Mouse (Mus musculus): ENCODE measurements around the gene Lingo2. TPM values are rescaled to one million over a fixed set of nuclear protein-coding genes. Genes with fewer than 3 reads are reported as not detected.
"Not testable (repeated sequence)": the region's sequence is repeated elsewhere in the genome, so short reads cannot be mapped to it uniquely, and the experiment has no call there.

Gene Lingo2
- polyA plus RNA-seq, 1 experiment from 2014 or later = 0.13 TPM

DNA sequence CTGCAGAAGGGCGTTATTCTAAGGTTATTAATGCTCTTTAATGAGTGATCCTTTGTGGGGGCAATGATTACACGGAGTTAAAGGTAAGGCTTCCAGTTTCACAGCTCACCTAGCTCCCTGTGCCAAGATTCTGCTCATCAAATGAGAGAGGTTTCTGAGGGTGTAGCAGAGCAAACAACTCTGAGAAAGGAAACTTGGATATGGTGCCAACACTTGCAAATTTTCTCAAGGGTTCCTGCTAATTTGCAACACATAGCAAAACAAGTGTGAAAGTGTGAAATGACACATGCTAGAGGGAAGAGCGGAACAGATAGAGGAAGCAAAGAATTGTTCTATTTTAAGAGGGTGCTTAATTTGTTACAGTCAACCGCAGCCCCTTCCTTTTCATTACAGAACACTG is 767.9 kb downstream of the Lingo2 start:
- no peaks in the 10 kb centered on the region for H3K36me3 ChIP-seq
- WGBS = 49% methylated on average over 4 of the region's 4 CpGs
- no peaks in the 10 kb centered on the region for H3K4me1 ChIP-seq
- no peak for DNase-seq (ENCODE audit: low spot score)
- H3K27ac ChIP-seq = no peak overlapping the region
- H3K9me3 ChIP-seq = no peaks in the 10 kb centered on the region
- no peak overlapping the region for H3K4me3 ChIP-seq
- no peaks in the 10 kb centered on the region for H3K27me3 ChIP-seq (ENCODE audit: insufficient read depth, poor library complexity, severe bottlenecking)

- Histone ChIP-seq H3K4me1 (no peaks in the 10 kb centered on the region), H3K27me3 (ENCODE audit: insufficient read depth, poor library complexity, severe bottlenecking) (no peaks in the 10 kb centered on the region), H3K27ac (no peak overlapping the region), H3K9me3 (no peaks in the 10 kb centered on the region), H3K4me3 (no peak overlapping the region), H3K36me3 (no peaks in the 10 kb centered on the region)
- no peak for DNase-seq (ENCODE audit: low spot score)
- WGBS = 30% methylated on average over 1 of the region's 1 CpGs
These were observed 781.4 kb downstream of the Lingo2 start for GRCm38 (mm10) chr4:36170099-36170498.

GRCm38 (mm10) chr4:36131341-36131740 is 820.2 kb downstream of the Lingo2 start:
- no peaks in the 10 kb centered on the region for H3K27me3 ChIP-seq (ENCODE audit: insufficient read depth, poor library complexity, severe bottlenecking)
- DNase-seq (ENCODE audit: low spot score) = no peak
- H3K4me1 ChIP-seq = no peaks in the 10 kb centered on the region
- no peaks in the 10 kb centered on the region for H3K36me3 ChIP-seq
- H3K9me3 ChIP-seq = no peaks in the 10 kb centered on the region
- no peak overlapping the region for H3K27ac ChIP-seq
- H3K4me3 ChIP-seq = no peak overlapping the region

- 77% methylated on average over 4 of the region's 4 CpGs for WGBS
- no peaks in the 10 kb centered on the region for H3K9me3 ChIP-seq
- no peaks in the 10 kb centered on the region for H3K4me1 ChIP-seq
- no peak for DNase-seq (ENCODE audit: low spot score)
- H3K27ac ChIP-seq = no peak overlapping the region
- no peaks in the 10 kb centered on the region for H3K36me3 ChIP-seq
- no peak overlapping the region for H3K4me3 ChIP-seq
- H3K27me3 ChIP-seq (ENCODE audit: insufficient read depth, poor library complexity, severe bottlenecking) = no peaks in the 10 kb centered on the region
These were observed 856.1 kb downstream of the Lingo2 start for GRCm38 (mm10) chr4:36095482-36095881.

DNA sequence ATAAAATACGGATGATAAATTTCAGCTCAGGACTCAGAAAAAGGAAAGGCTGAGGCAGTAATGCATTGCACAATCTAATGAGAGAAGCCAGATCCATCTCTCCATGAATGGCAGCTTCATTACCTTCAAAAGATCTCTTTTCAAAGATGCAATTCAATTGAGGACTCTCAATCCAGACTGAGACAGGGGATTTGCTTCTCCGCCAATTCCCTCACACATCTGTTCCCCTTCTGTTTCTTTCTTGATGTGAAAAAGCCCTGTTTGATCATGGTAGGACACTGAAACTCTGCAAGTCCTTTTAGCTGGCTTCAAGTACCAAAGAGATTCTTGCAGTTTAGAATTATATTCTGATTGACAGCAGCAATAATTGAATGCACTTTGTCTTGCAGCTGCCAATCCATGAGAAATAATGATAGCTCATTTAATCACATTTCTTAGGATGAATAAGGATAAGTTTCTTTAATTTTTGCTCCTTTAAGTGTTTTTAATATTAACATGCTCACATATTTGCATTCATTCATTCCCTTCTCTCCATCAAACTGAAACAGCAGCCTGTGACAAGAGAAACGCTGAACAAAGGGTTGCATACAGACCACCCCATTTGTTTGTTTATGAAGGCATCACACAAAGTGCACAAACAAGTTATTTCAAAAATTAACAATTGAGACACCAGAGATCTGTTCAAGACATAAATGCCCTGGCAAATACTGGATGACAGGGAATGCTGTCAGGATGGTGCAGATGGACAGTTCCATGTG is 870.3 kb downstream of the Lingo2 start:
- no peaks in the 10 kb centered on the region for H3K27me3 ChIP-seq (ENCODE audit: insufficient read depth, poor library complexity, severe bottlenecking)
- no peaks in the 10 kb centered on the region for H3K4me1 ChIP-seq
- WGBS = 75% methylated on average over 3 of the region's 3 CpGs
- no peaks in the 10 kb centered on the region for H3K36me3 ChIP-seq
- DNase-seq (ENCODE audit: low spot score) = no peak
- H3K9me3 ChIP-seq = no peaks in the 10 kb centered on the region
- no peak overlapping the region for H3K27ac ChIP-seq
- no peak overlapping the region for H3K4me3 ChIP-seq

DNA sequence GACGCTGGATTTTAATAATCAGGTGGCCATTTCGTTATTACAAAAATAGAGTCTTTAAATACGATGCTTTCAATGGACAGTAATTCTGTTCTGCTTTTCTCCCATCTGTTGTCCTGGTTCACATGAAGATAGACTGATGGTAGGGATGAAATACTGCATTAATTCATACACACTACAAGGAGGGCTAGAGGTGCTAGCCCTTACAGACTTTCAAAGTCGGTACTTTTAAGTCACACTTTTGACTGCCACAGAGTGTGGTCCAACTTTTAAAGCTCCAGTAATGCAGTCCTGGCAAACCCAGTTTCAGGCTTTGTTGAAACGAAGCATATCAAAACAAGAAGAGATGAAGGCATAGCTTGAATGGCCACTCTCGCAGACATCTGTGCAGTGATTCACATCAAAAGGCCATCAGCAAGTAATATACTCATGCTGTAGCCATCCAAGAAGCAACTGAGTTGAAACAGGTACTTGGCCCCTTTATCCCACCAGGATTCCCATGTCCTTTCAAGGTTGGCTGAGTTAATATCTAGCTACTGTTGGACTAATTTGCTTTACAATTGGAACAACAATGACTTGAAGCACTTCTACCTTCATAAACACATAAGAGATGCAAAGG is 872.5 kb downstream of the Lingo2 start:
- WGBS = 82% methylated on average over 6 of the region's 6 CpGs
- Histone ChIP-seq H3K36me3 (no peaks in the 10 kb centered on the region), H3K27ac (no peak overlapping the region), H3K9me3 (no peaks in the 10 kb centered on the region), H3K27me3 (ENCODE audit: insufficient read depth, poor library complexity, severe bottlenecking) (no peaks in the 10 kb centered on the region), H3K4me3 (no peak overlapping the region), H3K4me1 (no peaks in the 10 kb centered on the region)
- DNase-seq (ENCODE audit: low spot score) = no peak

DNA sequence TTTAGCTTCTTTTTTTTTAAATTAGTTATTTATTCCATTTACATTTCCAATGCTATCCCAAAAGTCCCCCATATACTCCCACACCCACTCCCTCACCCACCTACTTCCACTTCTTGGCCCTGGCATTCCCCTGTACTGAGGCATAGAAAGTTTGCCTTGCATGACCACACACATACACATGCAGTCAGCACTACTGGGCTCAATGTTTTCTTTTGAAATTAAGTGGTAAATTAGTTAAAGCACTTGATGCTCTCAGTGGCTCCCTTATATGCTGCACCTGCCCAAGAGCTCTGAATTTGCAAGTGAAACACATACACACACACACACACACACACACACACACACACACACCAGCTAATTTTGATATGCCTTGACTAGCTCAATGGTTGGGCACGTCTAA is 886.8 kb downstream of the Lingo2 start:
- DNase-seq (ENCODE audit: low spot score); H3K4me1 ChIP-seq; H3K4me3 ChIP-seq; H3K9me3 ChIP-seq; H3K36me3 ChIP-seq; H3K27me3 ChIP-seq (ENCODE audit: insufficient read depth, poor library complexity, severe bottlenecking); H3K27ac ChIP-seq: not testable (repeated sequence)
- WGBS = 78% methylated on average over 1 of the region's 1 CpGs

- no peak overlapping the region for H3K27ac ChIP-seq
- no peak for DNase-seq (ENCODE audit: low spot score)
- H3K27me3 ChIP-seq (ENCODE audit: insufficient read depth, poor library complexity, severe bottlenecking) = no peaks in the 10 kb centered on the region
- no peaks in the 10 kb centered on the region for H3K4me1 ChIP-seq
- no peak overlapping the region for H3K4me3 ChIP-seq
- 77% methylated on average over 6 of the region's 6 CpGs for WGBS
- H3K9me3 ChIP-seq = no peaks in the 10 kb centered on the region
- no peaks in the 10 kb centered on the region for H3K36me3 ChIP-seq
These were observed 898.7 kb downstream of the Lingo2 start for GRCm38 (mm10) chr4:36052791-36053376.

DNA sequence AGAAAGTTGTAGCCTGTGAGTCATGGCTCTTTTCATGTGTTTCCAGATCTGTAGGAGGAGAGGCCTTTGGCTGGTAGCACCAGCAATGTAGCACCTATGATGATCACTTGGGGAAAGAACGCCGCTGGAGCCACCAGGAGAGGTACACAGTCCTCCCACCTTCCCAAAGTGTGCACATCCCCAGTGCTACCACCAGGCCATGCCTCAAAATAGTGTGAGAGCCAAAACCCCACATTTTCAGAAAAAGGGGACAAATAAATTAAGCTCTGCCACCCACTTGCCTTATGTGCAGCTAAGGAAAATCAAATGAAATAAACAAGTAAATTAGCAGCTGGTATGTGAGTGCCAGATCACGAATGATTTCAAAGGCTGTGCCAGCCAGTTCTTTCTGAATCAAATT is 911.2 kb downstream of the Lingo2 start:
- no peak for DNase-seq (ENCODE audit: low spot score)
- Histone ChIP-seq H3K4me3 (no peak overlapping the region), H3K27me3 (ENCODE audit: insufficient read depth, poor library complexity, severe bottlenecking) (no peaks in the 10 kb centered on the region), H3K27ac (no peak overlapping the region), H3K36me3 (no peaks in the 10 kb centered on the region), H3K9me3 (no peaks in the 10 kb centered on the region), H3K4me1 (no peaks in the 10 kb centered on the region)
- WGBS = 89% methylated on average over 3 of the region's 3 CpGs

DNA sequence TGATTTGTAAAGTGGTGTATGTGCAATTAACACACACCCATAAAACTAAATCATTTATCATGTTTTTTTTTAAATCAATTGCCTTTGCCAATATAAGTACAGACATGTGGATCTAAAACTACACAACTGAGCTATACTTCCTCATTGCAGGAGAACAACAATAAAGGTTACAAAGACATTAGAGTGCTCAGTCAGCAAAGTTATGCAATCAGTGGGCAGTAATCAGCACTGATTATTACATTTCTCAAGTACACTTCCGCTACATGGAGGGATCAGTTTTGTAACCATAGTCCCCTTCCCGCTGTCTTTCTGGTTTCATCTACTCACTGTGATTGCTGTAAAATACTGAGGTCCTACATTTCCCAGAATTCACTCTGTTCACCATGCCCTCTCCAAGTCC is 912.8 kb downstream of the Lingo2 start:
- Histone ChIP-seq H3K9me3 (no peaks in the 10 kb centered on the region), H3K27me3 (ENCODE audit: insufficient read depth, poor library complexity, severe bottlenecking) (no peaks in the 10 kb centered on the region), H3K27ac (no peak overlapping the region), H3K4me3 (no peak overlapping the region), H3K4me1 (no peaks in the 10 kb centered on the region), H3K36me3 (no peaks in the 10 kb centered on the region)
- WGBS = 82% methylated on average over 2 of the region's 2 CpGs
- no peak for DNase-seq (ENCODE audit: low spot score)

- Histone ChIP-seq H3K9me3 (no peaks in the 10 kb centered on the region), H3K4me1 (no peaks in the 10 kb centered on the region), H3K36me3 (no peaks in the 10 kb centered on the region), H3K4me3 (no peak overlapping the region), H3K27ac (no peak overlapping the region), H3K27me3 (ENCODE audit: insufficient read depth, poor library complexity, severe bottlenecking) (no peaks in the 10 kb centered on the region)
- 79% methylated on average over 5 of the region's 5 CpGs for WGBS
- no peak for DNase-seq (ENCODE audit: low spot score)
These were observed 919.5 kb downstream of the Lingo2 start for GRCm38 (mm10) chr4:36032039-36032438.

- Histone ChIP-seq H3K4me3 (no peak overlapping the region), H3K27me3 (ENCODE audit: insufficient read depth, poor library complexity, severe bottlenecking) (no peaks in the 10 kb centered on the region), H3K4me1 (no peaks in the 10 kb centered on the region), H3K27ac (no peak overlapping the region), H3K9me3 (no peaks in the 10 kb centered on the region), H3K36me3 (no peaks in the 10 kb centered on the region)
- no peak for DNase-seq (ENCODE audit: low spot score)
- 50% methylated on average over 4 of the region's 4 CpGs for WGBS
These were observed 937.4 kb downstream of the Lingo2 start for GRCm38 (mm10) chr4:36014181-36014580.

DNA sequence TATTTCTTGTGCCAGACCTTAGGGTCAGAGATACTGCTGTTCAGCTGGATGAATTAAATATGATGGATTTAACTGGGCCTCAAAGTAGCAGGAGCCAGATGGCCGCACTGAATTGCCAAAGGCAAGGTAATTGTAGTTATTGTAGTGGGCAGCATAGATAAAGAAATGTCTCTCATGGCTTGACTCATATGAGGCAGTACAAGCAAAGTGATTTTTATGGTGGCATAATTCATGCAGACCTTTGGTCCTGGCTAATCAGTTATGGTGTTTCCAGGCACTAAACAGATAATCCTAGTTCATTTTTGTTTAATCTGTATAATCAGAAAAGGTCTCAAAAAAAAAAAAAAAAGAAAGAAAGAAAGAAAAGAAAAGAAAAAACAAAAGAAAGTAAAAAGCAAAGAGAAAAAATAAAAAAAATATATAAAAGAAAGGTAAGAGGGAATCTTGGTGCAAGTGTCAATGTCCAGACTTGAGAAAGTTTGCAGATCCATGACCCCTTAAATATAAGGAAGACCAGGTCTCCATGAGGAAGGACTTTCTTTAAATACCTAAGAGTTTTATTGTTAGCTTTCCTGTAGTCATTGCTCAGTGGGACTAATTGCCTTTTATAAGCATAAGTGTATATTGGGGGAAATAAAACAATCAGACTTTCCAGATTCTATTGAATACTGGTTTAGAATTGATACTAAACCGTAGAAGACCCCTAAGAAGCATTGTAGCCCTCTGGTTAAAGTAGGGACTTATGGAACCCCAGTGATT is 959.4 kb downstream of the Lingo2 start:
- no peak overlapping the region for H3K4me3 ChIP-seq
- WGBS = 69% methylated on average over 2 of the region's 2 CpGs
- H3K27ac ChIP-seq = no peak overlapping the region
- DNase-seq (ENCODE audit: low spot score) = no peak
- H3K4me1 ChIP-seq = no peaks in the 10 kb centered on the region
- no peaks in the 10 kb centered on the region for H3K9me3 ChIP-seq
- no peaks in the 10 kb centered on the region for H3K36me3 ChIP-seq
- H3K27me3 ChIP-seq (ENCODE audit: insufficient read depth, poor library complexity, severe bottlenecking) = no peaks in the 10 kb centered on the region

Measured in heart, embryonic 10.5 days (tissue).